Mouse (Mus musculus) limb, embryonic 12.5 days (tissue): ENCODE measurements around the gene Lrrc74b. TPM values are rescaled to one million over a fixed set of nuclear protein-coding genes. Genes with fewer than 3 reads are reported as not detected.

Experiments
- ATAC-seq: fragments of 200-750 bp; cut with Nextera tagmentation; 2 replicates; pipeline ENCODE4 v1.8.0; 2017; ENCODE audit warnings: low read depth, moderate TSS enrichment; ENCODE audit not compliant: insufficient number of reproducible peaks, insufficient read depth, low FRiP score, low TSS enrichment
- H3K27ac ChIP-seq: fragments of 300-500 bp; sonication (generic); 2 replicates; pipeline ENCODE4 v1.5.1; 2016; ENCODE audit warnings: mild to moderate bottlenecking, moderate library complexity
- H3K27me3 ChIP-seq: fragments of 300-500 bp; sonication (generic); 2 replicates; pipeline ENCODE4 v1.6.1; 2016; ENCODE audit warnings: mild to moderate bottlenecking, moderate library complexity
- H3K36me3 ChIP-seq: fragments of 300-500 bp; sonication (generic); 2 replicates; pipeline ENCODE4 v1.6.1; 2016; ENCODE audit warnings: mild to moderate bottlenecking, moderate library complexity
- H3K4me1 ChIP-seq: fragments of 300-500 bp; sonication (generic); replicated peaks from 2 replicates; pipeline ENCODE4 v1.6.1; 2016
- H3K4me2 ChIP-seq: fragments of 300-500 bp; sonication (generic); 2 replicates; pipeline ENCODE4 v1.6.1; 2016; ENCODE audit warnings: mild to moderate bottlenecking, moderate library complexity
- H3K4me3 ChIP-seq: fragments of 300-500 bp; sonication (generic); replicated peaks from 2 replicates; pipeline ENCODE4 v1.5.1; 2016; ENCODE audit warnings: mild to moderate bottlenecking
- H3K9ac ChIP-seq: fragments of 300-500 bp; sonication (generic); replicated peaks from 2 replicates; pipeline ENCODE4 v1.6.1; 2016; ENCODE audit warnings: mild to moderate bottlenecking, moderate library complexity
- H3K9me3 ChIP-seq: fragments of 300-500 bp; sonication (generic); 2 replicates; pipeline ENCODE4 v1.6.1; 2016; ENCODE audit warnings: mild to moderate bottlenecking, moderate library complexity
- WGBS: fragments of 180-500 bp; shearing (Covaris S2); methylation state at CpG from one replicate; pipeline ENCODE4 v1.1.7; 2016; 5-methylcytosine and 5-hydroxymethylcytosine counted together
- polyA plus RNA-seq: library from polyadenylated mRNA; unstranded; fragments of >200 nt; fragmentation: Nextera tagmentation; extraction: Ambion mirVana; gene quantifications from 2 replicates; pipeline ENCODE4 v1.2.1, GENCODE M21; 2016

Lrrc74b gene
- not detected in 2 replicates for polyA plus RNA-seq

- H3K36me3 ChIP-seq, result no peaks in the 10 kb centered on the region
- 1% methylated on average over 22 of the region's 22 CpGs for WGBS
- 0 out of 2 replicates have a peak within 1 kb of the TSS, but pooled peaks have one; percentile 12 for H3K27ac ChIP-seq
- H3K4me3 ChIP-seq, result peak within 1 kb of the TSS; percentile 23
- no peaks in the 10 kb centered on the region for H3K9me3 ChIP-seq
- H3K9ac ChIP-seq, result peak within 1 kb of the TSS; percentile 42; the same call in 1 of the 2 replicates
- H3K4me2 ChIP-seq, result peak within 1 kb of the TSS; percentile 54
- H3K4me1 ChIP-seq, result peaks cover 32% of the 10 kb centered on the region
- peak; percentile 66; the same call in 1 of the 2 replicates for ATAC-seq
- peaks cover 57% of the 10 kb centered on the region for H3K27me3 ChIP-seq
These were observed at the start of gene Lrrc74b for GRCm38 (mm10) chr16:17561128-17561750. Gene Lrrc74b (minus strand): TSS chr16:17561247.

DNA sequence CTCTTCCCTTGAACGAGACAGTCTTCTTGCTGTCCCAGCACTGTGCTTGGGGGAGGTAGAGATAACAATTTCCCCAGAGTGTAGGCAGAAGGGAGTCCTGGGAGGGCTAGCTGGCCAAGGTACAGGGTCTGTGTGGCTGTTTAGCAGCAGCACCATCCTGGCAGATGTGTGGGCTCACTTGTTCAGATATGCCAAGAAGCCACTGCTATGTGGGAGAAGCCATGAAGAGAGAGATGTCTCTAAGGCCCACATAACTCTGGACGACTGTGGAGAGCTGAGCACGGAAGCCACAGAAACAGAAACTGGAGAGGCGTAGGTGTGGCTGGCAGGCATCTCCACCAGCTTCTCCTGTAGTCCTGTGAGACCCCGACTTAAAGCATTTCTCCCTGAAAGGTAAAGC lies 44.6 kb upstream of the Lrrc74b start:
- no peaks in the 10 kb centered on the region; the same call in 1 of the 2 replicates for H3K27me3 ChIP-seq
- H3K4me1 ChIP-seq, result no peaks in the 10 kb centered on the region
- H3K9ac ChIP-seq, result no peak overlapping the region
- no peaks in the 10 kb centered on the region for H3K36me3 ChIP-seq
- ATAC-seq, result no peak
- H3K27ac ChIP-seq, result no peak overlapping the region
- H3K9me3 ChIP-seq, result no peaks in the 10 kb centered on the region; the same call in 1 of the 2 replicates
- 79% methylated on average over 5 of the region's 5 CpGs for WGBS
- H3K4me2 ChIP-seq, result no peak overlapping the region
- H3K4me3 ChIP-seq, result no peak overlapping the region

- Histone ChIP-seq H3K4me3 (no peak overlapping the region), H3K4me1 (no peaks in the 10 kb centered on the region), H3K9me3 (no peaks in the 10 kb centered on the region; the same call in 1 of the 2 replicates), H3K4me2 (no peak overlapping the region), H3K27me3 (no peaks in the 10 kb centered on the region; the same call in 1 of the 2 replicates), H3K36me3 (no peaks in the 10 kb centered on the region), H3K27ac (no peak overlapping the region), H3K9ac (no peak overlapping the region)
- 72% methylated on average over 4 of the region's 4 CpGs for WGBS
- no peak for ATAC-seq
These were observed 43.9 kb upstream of the Lrrc74b start for GRCm38 (mm10) chr16:17604941-17605340.

DNA sequence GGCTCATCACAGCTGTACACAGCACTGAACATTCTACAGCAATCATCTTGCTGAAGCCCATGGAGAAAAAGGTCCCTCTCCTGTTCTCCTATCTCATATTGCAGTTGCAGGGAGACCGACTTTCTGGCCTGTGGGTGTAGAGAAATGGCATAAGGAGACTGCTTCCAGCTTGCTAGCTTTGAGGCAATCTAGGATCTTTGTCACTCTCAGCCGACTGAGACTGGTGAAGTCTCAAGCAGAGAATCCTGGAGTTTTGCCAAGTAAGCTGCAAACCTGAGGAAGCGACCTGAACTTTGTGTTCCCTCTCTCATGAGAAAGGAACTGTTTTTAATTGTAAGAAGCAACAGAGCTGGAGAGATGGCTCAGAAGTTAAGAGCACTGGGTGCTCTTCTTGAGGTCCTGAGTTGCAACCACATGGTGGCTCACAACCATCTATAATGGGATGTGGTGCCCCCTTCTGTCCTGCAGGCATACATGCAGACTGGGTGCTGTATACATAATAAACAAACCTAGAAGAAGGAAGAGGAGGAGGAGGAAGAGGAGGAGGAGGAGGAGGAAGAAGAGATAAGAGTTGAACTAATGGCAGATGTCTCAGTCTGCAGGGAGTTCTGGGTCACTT lies 40.0 kb upstream of the Lrrc74b start:
- Histone ChIP-seq H3K27me3 (no peaks in the 10 kb centered on the region; the same call in 1 of the 2 replicates), H3K36me3 (no peaks in the 10 kb centered on the region), H3K4me2 (no peak overlapping the region), H3K4me3 (no peak overlapping the region), H3K9ac (no peak overlapping the region), H3K27ac (no peak overlapping the region), H3K4me1 (no peaks in the 10 kb centered on the region), H3K9me3 (no peaks in the 10 kb centered on the region)
- WGBS, result 60% methylated on average over 3 of the region's 3 CpGs
- ATAC-seq, result no peak

GRCm38 (mm10) chr16:17590731-17591130 lies 29.7 kb upstream of the Lrrc74b start:
- H3K4me2 ChIP-seq, result no peak overlapping the region
- no peaks in the 10 kb centered on the region for H3K27me3 ChIP-seq
- H3K9me3 ChIP-seq, result peaks cover 5% of the 10 kb centered on the region; the same call in 1 of the 2 replicates
- no peaks in the 10 kb centered on the region for H3K4me1 ChIP-seq
- no peak for ATAC-seq
- no peak overlapping the region for H3K27ac ChIP-seq
- no peak overlapping the region for H3K9ac ChIP-seq
- no peak overlapping the region for H3K4me3 ChIP-seq
- WGBS, result 16% methylated on average over 2 of the region's 2 CpGs
- H3K36me3 ChIP-seq, result no peaks in the 10 kb centered on the region

DNA sequence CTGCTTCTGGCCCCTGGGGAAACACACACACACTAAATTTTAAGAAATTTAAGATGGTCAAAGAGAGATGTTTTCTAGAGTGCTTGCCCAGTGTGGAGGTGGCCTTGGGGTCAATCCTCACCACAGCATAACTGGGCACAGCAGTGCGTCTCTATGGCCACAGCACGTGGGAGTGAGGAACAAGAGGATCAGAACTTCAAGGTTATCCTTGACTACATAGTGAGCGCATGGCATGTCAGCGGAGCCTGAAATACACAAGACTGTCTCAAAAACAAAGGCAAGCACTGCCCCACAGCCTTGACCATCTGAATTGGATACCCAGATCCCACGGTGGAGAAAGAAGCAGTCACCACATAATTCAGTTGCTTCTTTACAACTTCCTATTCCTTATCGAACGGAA lies 23.5 kb upstream of the Lrrc74b start:
- no peak overlapping the region for H3K27ac ChIP-seq
- no peaks in the 10 kb centered on the region for H3K36me3 ChIP-seq
- no peak overlapping the region for H3K9ac ChIP-seq
- no peak overlapping the region for H3K4me3 ChIP-seq
- no peaks in the 10 kb centered on the region for H3K4me1 ChIP-seq
- 89% methylated on average over 7 of the region's 7 CpGs for WGBS
- no peak overlapping the region for H3K4me2 ChIP-seq
- no peak for ATAC-seq
- H3K27me3 ChIP-seq, result no peaks in the 10 kb centered on the region
- peaks cover 5% of the 10 kb centered on the region; the same call in 1 of the 2 replicates for H3K9me3 ChIP-seq

GRCm38 (mm10) chr16:17583064-17583463 lies 22.0 kb upstream of the Lrrc74b start, which contains the start of gene Slc7a4:
Gene Slc7a4 (minus strand): TSS chr16:17583214.
- no peak within 1 kb of the TSS for H3K4me3 ChIP-seq
- WGBS, result 18% methylated on average over 8 of the region's 8 CpGs
- H3K9ac ChIP-seq, result no peak within 1 kb of the TSS
- peaks cover under 1% of the 10 kb centered on the region; the same call in 1 of the 2 replicates for H3K9me3 ChIP-seq
- H3K36me3 ChIP-seq, result no peaks in the 10 kb centered on the region
- H3K27me3 ChIP-seq, result peaks cover 8% of the 10 kb centered on the region
- H3K27ac ChIP-seq, result no peak within 1 kb of the TSS
- ATAC-seq, result no peak
- no peak within 1 kb of the TSS for H3K4me2 ChIP-seq
- H3K4me1 ChIP-seq, result no peaks in the 10 kb centered on the region

- no peak for ATAC-seq
- Histone ChIP-seq H3K4me1 (peaks cover 5% of the 10 kb centered on the region; the same call in 1 of the 2 replicates), H3K27me3 (peaks cover 67% of the 10 kb centered on the region), H3K36me3 (no peaks in the 10 kb centered on the region), H3K27ac (no peak overlapping the region), H3K9ac (peak overlapping the region; percentile 57), H3K9me3 (no peaks in the 10 kb centered on the region), H3K4me3 (peak overlapping the region; percentile 51), H3K4me2 (peak overlapping the region; percentile 74)
- WGBS, result 20% methylated on average over 8 of the region's 8 CpGs
These were observed 15.8 kb upstream of the Lrrc74b start for GRCm38 (mm10) chr16:17576825-17577215.

- WGBS, result 13% methylated on average over 45 of the region's 45 CpGs
- Histone ChIP-seq H3K4me1 (peaks cover 5% of the 10 kb centered on the region; the same call in 1 of the 2 replicates), H3K4me2 (peak overlapping the region; percentile 74), H3K4me3 (peak overlapping the region; percentile 51), H3K9me3 (no peaks in the 10 kb centered on the region), H3K36me3 (no peaks in the 10 kb centered on the region), H3K27ac (no peak overlapping the region), H3K9ac (peak overlapping the region; percentile 57), H3K27me3 (peaks cover 70% of the 10 kb centered on the region)
- no peak for ATAC-seq
These were observed 15.1 kb upstream of the Lrrc74b start for GRCm38 (mm10) chr16:17575870-17576824.

GRCm38 (mm10) chr16:17566186-17566585 lies 5.1 kb upstream of the Lrrc74b start:
- Histone ChIP-seq H3K9ac (no peak overlapping the region), H3K27ac (no peak overlapping the region), H3K27me3 (peaks cover 44% of the 10 kb centered on the region), H3K4me1 (peaks cover 11% of the 10 kb centered on the region), H3K9me3 (no peaks in the 10 kb centered on the region), H3K36me3 (no peaks in the 10 kb centered on the region), H3K4me2 (no peak overlapping the region), H3K4me3 (no peak overlapping the region)
- WGBS, result 27% methylated on average over 4 of the region's 4 CpGs
- ATAC-seq, result no peak

DNA sequence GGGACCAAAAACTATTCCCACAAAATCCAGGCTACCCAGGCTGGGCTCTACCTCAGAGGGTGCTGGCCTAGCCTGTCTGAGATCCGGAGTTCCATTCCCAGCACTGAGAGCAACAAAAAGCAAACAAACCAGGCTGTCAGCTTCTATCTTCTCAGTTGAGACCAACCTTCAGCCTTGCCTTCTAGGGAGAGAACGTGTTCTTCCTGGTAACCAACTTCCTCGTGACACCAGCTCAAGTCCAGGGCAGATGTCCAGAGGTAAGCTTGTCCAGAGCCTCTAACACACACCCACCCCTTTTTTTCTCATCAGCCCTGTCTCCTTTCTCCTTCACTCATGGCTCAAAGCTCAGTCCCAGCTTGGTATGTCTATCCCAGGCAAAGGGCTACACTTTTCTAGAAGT lies 3.7 kb upstream of the Lrrc74b start:
- H3K9me3 ChIP-seq, result no peaks in the 10 kb centered on the region
- H3K36me3 ChIP-seq, result no peaks in the 10 kb centered on the region
- H3K4me2 ChIP-seq, result no peak overlapping the region
- no peak overlapping the region for H3K4me3 ChIP-seq
- H3K27me3 ChIP-seq, result peaks cover 53% of the 10 kb centered on the region
- no peak overlapping the region for H3K9ac ChIP-seq
- 57% methylated on average over 3 of the region's 3 CpGs for WGBS
- no peak overlapping the region for H3K27ac ChIP-seq
- H3K4me1 ChIP-seq, result peaks cover 18% of the 10 kb centered on the region
- ATAC-seq, result no peak
